Mouse (Mus musculus) stomach, postnatal 0 days (tissue): ENCODE results near the gene Ciao2b.

Experiments
- CTCF ChIP-seq: IDR thresholded peaks from 2 replicates; pipeline ENCODE4 v1.5.1; 2016; ENCODE audit warnings: antibody characterized with exemption, low read depth, mild to moderate bottlenecking, moderate library complexity
- EP300 ChIP-seq: optimal IDR thresholded peaks from 2 replicates; pipeline ENCODE3; 2016; ENCODE audit warnings: antibody characterized with exemption

DNA sequence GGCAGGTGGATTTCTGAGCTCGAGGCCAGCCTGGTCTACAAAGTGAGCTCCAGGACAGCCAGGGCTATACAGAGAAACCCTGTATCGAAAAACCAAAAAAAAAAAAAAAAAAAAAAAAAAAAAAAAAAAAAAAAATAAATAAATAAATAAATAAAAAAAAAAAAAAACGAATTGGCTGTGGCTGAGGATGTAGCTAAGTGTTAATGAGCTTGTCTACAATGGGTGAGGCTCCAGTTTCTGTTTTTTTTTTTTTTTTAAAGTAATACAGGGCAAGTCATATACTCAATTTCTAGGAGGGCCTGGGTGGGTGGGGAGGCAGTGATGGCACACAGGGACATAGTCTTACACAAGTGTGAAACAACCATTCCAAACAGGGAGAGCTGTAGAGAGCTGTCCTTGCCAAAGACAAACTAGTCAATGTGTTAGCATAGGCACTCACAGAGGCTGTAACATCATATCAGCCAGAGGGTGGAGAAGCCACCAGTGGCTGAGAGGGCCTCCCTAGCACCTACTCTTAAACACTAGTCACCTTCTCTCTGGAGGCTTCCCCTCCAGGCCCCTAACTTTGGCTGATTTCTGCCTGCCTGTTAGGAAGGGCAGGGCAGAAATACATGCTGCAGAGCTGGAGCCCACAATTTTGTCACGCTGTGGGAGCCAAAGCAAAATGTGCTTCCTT lies 14.6 kb downstream of the Ciao2b start:
- no peak for TF ChIP-seq CTCF
- no peak for TF ChIP-seq EP300
